Mouse (Mus musculus): ENCODE measurements around the gene Col27a1. TPM values are rescaled to one million over a fixed set of nuclear protein-coding genes. Genes with fewer than 3 reads are reported as not detected.
"Not testable (repeated sequence)": the region's sequence is repeated elsewhere in the genome, so short reads cannot be mapped to it uniquely, and the experiment has no call there.

Col27a1 gene
- polyA plus RNA-seq, 1 experiment from 2014 or later = 1.4 TPM

DNA sequence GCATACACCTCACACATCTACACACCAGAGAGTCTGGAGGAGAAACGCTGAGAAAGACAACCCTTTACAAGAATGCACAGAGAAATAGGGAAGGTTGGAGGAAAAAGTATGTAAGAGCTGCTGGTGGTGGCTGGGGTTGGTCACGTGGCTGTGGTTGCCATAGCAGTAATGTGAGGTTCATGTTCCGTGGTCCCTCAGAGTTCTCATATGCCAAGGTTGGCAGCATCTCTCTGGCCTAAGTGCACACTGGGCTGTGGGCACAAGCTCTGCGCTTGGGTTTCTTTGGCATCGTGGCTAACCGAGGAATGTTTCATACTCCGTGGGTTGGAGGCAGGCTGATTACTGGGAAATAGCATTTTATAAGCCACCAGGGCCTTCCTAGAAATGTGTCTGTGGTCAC lies 97.6 kb downstream of the Col27a1 start:
- no peak overlapping the region for H3K27ac ChIP-seq (replicated peaks; ENCODE audit: low read depth, low read length)
- H3K36me3 ChIP-seq (ENCODE audit: control insufficient read depth, insufficient read depth, low read length) = no peaks in the 10 kb centered on the region
- H3K4me1 ChIP-seq (ENCODE audit: control insufficient read depth, insufficient read depth, low read length) = no peaks in the 10 kb centered on the region
- DNase-seq (no peak), ATAC-seq (ENCODE audit: low FRiP score, low TSS enrichment) (no peak)
- H3K4me3 ChIP-seq (replicated peaks; ENCODE audit: low read depth, low read length) = no peak overlapping the region
- H3K9ac ChIP-seq (replicated peaks; ENCODE audit: low read length) = no peak overlapping the region
- H3K4me2 ChIP-seq (ENCODE audit: low read length) = no peak overlapping the region
- 91% methylated on average over 7 of the region's 7 CpGs for WGBS
- H3K9me3 ChIP-seq (ENCODE audit: control insufficient read depth, low read length) = no peaks in the 10 kb centered on the region
- no peaks in the 10 kb centered on the region for H3K27me3 ChIP-seq (ENCODE audit: control insufficient read depth, insufficient read depth, low read length)

DNA sequence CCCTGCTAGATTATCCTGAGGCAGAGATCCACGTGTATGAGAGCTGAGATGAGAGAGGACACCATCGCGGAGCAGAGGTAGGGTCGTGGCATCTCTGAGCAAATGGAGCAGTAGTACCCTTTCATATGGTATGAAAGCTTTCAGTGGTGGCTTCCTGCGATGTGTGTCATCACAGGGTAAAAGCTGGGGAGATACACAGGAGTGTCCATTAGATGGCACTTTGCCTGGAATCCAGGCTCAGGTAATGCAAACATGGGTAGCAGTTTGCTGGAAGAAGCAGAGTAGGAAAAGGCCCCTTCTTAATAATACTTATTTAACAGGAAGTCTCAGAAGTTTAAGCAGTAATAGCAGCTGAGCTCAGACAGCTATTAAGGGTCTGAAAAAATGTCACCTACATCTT lies 100.3 kb downstream of the Col27a1 start:
- Histone ChIP-seq H3K27me3 (ENCODE audit: control insufficient read depth, insufficient read depth, low read length) (no peaks in the 10 kb centered on the region), H3K9ac (replicated peaks; ENCODE audit: low read length) (no peak overlapping the region), H3K9me3 (ENCODE audit: control insufficient read depth, low read length) (no peaks in the 10 kb centered on the region), H3K4me1 (ENCODE audit: control insufficient read depth, insufficient read depth, low read length) (no peaks in the 10 kb centered on the region), H3K4me3 (replicated peaks; ENCODE audit: low read depth, low read length) (no peak overlapping the region), H3K4me2 (ENCODE audit: low read length) (no peak overlapping the region), H3K27ac (replicated peaks; ENCODE audit: low read depth, low read length) (no peak overlapping the region), H3K36me3 (ENCODE audit: control insufficient read depth, insufficient read depth, low read length) (no peaks in the 10 kb centered on the region)
- no peak for ATAC-seq (ENCODE audit: low FRiP score, low TSS enrichment)
- 73% methylated on average over 5 of the region's 5 CpGs for WGBS
- peak; percentile 18 for DNase-seq

DNA sequence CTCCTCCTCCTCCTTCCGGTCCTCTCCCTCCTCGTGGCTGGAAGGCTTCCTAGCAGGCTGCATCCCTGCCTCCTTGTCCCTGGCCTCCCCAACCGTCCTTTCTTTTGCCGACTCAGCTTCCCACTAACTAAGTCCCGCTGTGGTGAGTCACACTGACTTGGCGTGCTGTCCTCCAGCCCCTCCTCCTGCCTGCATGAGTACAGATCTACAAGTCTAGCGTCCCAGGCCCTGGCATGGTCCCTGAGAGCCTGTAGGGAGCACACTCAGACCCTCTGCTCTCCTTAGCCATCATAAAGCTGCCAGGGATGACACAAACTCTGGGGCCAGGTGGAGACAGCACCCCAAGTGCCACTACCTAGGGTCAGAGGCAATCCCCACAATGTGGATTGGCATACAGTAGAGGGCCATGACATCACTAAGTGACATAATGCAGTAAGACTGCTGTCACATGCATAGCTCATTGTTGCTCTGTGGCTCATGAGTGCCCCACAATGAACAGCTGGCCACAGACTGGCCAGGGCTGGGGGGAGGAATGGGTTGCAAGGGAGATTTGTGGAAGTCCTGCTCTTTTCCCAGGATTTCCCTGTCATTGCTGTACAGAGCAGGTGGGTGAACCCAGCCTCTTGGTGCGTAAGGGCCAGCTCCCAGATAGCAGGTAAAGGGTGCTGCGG lies 102.4 kb downstream of the Col27a1 start:
- Histone ChIP-seq H3K4me2 (ENCODE audit: low read length) (no peak overlapping the region), H3K9ac (replicated peaks; ENCODE audit: low read length) (no peak overlapping the region), H3K4me1 (ENCODE audit: control insufficient read depth, insufficient read depth, low read length) (no peaks in the 10 kb centered on the region), H3K4me3 (replicated peaks; ENCODE audit: low read depth, low read length) (no peak overlapping the region), H3K36me3 (ENCODE audit: control insufficient read depth, insufficient read depth, low read length) (no peaks in the 10 kb centered on the region), H3K9me3 (ENCODE audit: control insufficient read depth, low read length) (no peaks in the 10 kb centered on the region), H3K27me3 (ENCODE audit: control insufficient read depth, insufficient read depth, low read length) (no peaks in the 10 kb centered on the region), H3K27ac (replicated peaks; ENCODE audit: low read depth, low read length) (no peak overlapping the region)
- 76% methylated on average over 9 of the region's 9 CpGs for WGBS
- no peak for DNase-seq
- ATAC-seq (ENCODE audit: low FRiP score, low TSS enrichment) = no peak

DNA sequence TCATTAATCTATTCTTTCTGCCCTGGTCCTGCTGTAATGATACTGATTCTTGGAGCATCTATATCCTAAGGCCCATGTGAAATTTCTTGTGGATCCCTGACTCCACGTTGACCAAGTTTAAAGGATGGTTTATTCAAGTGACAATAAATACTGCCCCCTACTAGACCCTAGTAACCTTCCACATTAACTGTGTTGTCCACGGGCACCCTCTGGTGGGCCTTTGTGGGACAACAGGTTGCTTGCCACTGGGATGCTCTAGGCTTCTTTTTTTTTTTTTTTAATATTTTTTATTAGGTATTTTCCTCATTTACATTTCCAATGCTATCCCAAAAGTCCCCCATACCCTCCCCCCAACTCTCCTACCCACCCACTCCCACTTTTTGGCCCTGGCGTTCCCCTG lies 105.8 kb downstream of the Col27a1 start:
- 37% methylated on average over 3 of the region's 3 CpGs for WGBS
- H3K4me3 ChIP-seq (replicated peaks; ENCODE audit: low read depth, low read length); H3K4me2 ChIP-seq (ENCODE audit: low read length); H3K36me3 ChIP-seq (ENCODE audit: control insufficient read depth, insufficient read depth, low read length); H3K27ac ChIP-seq (replicated peaks; ENCODE audit: low read depth, low read length); H3K9me3 ChIP-seq (ENCODE audit: control insufficient read depth, low read length); H3K4me1 ChIP-seq (ENCODE audit: control insufficient read depth, insufficient read depth, low read length); ATAC-seq (ENCODE audit: low FRiP score, low TSS enrichment); H3K9ac ChIP-seq (replicated peaks; ENCODE audit: low read length); H3K27me3 ChIP-seq (ENCODE audit: control insufficient read depth, insufficient read depth, low read length): not testable (repeated sequence)
- peak; percentile 84 for DNase-seq

DNA sequence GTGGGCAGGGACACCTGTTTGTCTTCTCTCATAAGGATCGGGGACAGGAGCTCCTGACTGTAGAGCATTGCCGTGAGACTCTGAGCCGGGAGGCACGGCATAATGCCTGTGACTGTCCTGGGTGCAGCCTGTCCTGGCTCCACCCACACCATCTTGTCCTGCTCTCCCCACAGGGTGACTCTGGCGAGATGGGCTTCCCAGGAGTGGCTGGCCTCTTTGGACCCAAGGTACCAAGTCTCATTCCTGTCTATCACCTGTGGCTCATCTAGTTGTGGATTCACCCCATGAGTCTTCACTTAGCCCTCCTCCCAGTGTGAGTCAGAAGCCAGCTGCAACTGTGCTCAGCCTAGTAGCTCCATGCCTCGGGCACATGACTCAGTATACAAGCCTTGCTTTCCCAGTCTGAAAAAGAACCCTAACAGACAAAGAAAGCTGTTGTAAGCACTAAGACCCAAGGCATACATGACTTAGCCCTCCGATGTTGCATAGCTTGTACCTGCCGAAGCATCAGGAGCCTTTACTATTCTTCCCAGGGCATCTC lies 109.5 kb downstream of the Col27a1 start:
- 87% methylated on average over 8 of the region's 8 CpGs for WGBS

DNA sequence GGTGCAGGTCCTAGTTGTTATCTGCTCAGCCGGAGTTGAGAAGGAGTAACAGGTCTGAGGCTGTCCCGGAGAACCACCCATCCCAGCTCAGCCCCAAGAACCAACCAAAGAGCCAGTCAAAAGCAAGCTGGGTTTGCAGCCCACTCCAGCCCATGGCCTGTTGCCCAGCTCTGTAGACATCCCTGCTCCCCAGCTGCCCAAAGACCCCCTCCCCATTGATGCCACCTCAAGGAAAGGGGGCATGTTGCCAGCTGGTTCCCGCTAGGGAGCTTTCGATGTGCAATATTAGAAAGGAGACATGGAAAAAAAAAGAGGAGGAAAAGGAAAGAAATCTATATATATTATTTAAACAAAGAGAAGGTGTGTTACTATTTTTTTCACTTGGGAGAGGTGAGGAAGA lies 119.6 kb downstream of the Col27a1 start:
- H3K27me3 ChIP-seq (ENCODE audit: control insufficient read depth, insufficient read depth, low read length) = no peaks in the 10 kb centered on the region
- ATAC-seq (ENCODE audit: low FRiP score, low TSS enrichment) (no peak), DNase-seq (no peak)
- WGBS = 90% methylated on average over 4 of the region's 4 CpGs
- H3K27ac ChIP-seq (replicated peaks; ENCODE audit: low read depth, low read length) = no peak overlapping the region
- no peak overlapping the region for H3K4me2 ChIP-seq (ENCODE audit: low read length)
- no peaks in the 10 kb centered on the region for H3K4me1 ChIP-seq (ENCODE audit: control insufficient read depth, insufficient read depth, low read length)
- no peak overlapping the region for H3K4me3 ChIP-seq (replicated peaks; ENCODE audit: low read depth, low read length)
- H3K36me3 ChIP-seq (ENCODE audit: control insufficient read depth, insufficient read depth, low read length) = no peaks in the 10 kb centered on the region
- no peaks in the 10 kb centered on the region for H3K9me3 ChIP-seq (ENCODE audit: control insufficient read depth, low read length)
- H3K9ac ChIP-seq (replicated peaks; ENCODE audit: low read length) = no peak overlapping the region

More for the DNA sequence above, 109.5 kb downstream of the Col27a1 start:
- H3K36me3 ChIP-seq (ENCODE audit: control insufficient read depth, insufficient read depth, low read length) = no peaks in the 10 kb centered on the region
- H3K27me3 ChIP-seq (ENCODE audit: control insufficient read depth, insufficient read depth, low read length) = no peaks in the 10 kb centered on the region
- H3K4me3 ChIP-seq (replicated peaks; ENCODE audit: low read depth, low read length) = no peak overlapping the region
- ATAC-seq (ENCODE audit: low FRiP score, low TSS enrichment) (no peak), DNase-seq (no peak)
- no peaks in the 10 kb centered on the region for H3K9me3 ChIP-seq (ENCODE audit: control insufficient read depth, low read length)
- no peaks in the 10 kb centered on the region for H3K4me1 ChIP-seq (ENCODE audit: control insufficient read depth, insufficient read depth, low read length)
- H3K9ac ChIP-seq (replicated peaks; ENCODE audit: low read length) = no peak overlapping the region
- H3K4me2 ChIP-seq (ENCODE audit: low read length) = no peak overlapping the region
- H3K27ac ChIP-seq (replicated peaks; ENCODE audit: low read depth, low read length) = no peak overlapping the region

DNA sequence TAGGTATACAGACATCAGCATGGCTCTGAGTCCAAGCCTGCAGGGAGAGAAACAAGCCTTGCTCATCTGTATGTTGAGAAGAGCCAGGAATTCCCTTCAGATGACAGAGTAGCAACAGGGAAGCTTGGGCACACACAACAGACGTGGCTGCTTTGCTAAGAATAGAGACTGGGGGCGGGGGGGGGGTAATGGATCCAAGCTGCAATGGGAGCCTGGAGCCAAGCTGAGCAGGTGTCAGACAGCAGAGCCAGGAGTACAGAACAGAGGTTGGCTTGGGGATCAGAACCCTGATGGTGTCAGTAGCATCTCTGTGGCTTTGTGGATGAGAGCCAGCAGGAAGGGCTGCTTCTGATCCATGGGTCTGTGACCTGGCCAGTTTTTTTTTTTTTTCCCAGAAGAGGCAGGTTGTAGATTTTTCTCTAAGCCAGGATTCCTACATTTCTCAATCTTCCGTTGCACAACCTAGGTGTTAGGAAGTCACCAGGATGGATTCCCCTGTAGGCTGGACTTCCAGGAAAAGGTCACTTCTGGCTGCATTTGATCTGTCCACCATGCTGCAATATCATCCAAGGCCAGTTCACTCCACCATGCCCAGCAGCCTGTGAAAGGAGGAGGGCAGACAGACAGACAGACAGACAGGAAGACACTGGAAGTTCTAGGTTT lies 124.7 kb downstream of the Col27a1 start:
- Histone ChIP-seq H3K9ac (replicated peaks; ENCODE audit: low read length) (no peak overlapping the region), H3K27ac (replicated peaks; ENCODE audit: low read depth, low read length) (no peak overlapping the region), H3K4me3 (replicated peaks; ENCODE audit: low read depth, low read length) (no peak overlapping the region), H3K9me3 (ENCODE audit: control insufficient read depth, low read length) (no peaks in the 10 kb centered on the region), H3K4me2 (ENCODE audit: low read length) (no peak overlapping the region), H3K27me3 (ENCODE audit: control insufficient read depth, insufficient read depth, low read length) (no peaks in the 10 kb centered on the region), H3K4me1 (ENCODE audit: control insufficient read depth, insufficient read depth, low read length) (no peaks in the 10 kb centered on the region), H3K36me3 (ENCODE audit: control insufficient read depth, insufficient read depth, low read length) (no peaks in the 10 kb centered on the region)
- 84% methylated on average over 3 of the region's 3 CpGs for WGBS
- ATAC-seq (ENCODE audit: low FRiP score, low TSS enrichment) (no peak), DNase-seq (no peak)

DNA sequence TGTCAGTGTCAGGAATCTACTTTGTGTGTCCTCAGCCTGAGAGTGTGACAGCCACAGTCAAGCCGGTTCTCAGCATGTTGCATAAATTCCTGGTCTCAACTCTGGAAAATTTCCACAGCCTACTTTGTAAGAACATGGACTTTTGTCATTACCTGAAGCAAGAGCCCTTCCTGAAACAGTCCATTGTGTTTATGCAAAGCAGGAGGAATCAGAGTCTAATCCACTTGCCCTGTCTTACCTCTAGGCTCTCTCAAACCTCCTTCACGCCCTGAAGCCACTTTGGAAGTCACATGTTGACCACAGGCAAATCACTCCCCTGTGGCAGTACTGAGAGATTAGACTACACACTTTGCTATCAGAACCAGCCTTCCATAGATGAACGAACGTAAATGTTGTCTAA lies 128.7 kb downstream of the Col27a1 start:
- Histone ChIP-seq H3K4me2 (ENCODE audit: low read length) (no peak overlapping the region), H3K4me3 (replicated peaks; ENCODE audit: low read depth, low read length) (no peak overlapping the region), H3K27ac (replicated peaks; ENCODE audit: low read depth, low read length) (no peak overlapping the region), H3K36me3 (ENCODE audit: control insufficient read depth, insufficient read depth, low read length) (no peaks in the 10 kb centered on the region), H3K9ac (replicated peaks; ENCODE audit: low read length) (no peak overlapping the region), H3K4me1 (ENCODE audit: control insufficient read depth, insufficient read depth, low read length) (no peaks in the 10 kb centered on the region), H3K9me3 (ENCODE audit: control insufficient read depth, low read length) (no peaks in the 10 kb centered on the region), H3K27me3 (ENCODE audit: control insufficient read depth, insufficient read depth, low read length) (no peaks in the 10 kb centered on the region)
- DNase-seq (no peak), ATAC-seq (ENCODE audit: low FRiP score, low TSS enrichment) (no peak)
- WGBS = 65% methylated on average over 4 of the region's 4 CpGs

DNA sequence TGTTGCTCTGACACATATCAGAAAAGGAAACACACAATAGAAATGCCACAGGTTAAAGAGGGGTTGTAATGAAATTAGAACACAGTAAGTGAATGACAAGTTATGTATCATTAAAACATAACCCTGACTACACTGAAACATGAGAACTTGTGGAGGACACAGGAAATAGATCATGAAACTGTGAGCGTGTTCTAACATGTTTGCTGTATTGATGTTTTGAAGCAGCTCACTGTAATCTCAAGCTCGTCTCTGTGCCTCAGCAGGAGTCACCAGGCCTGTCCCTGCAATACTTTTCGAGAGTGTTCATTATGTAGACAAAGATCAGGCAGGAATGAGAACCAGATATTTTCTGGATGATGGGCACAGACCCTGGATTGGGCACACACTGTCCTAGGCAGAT lies 129.8 kb downstream of the Col27a1 start:
- Histone ChIP-seq H3K4me1 (ENCODE audit: control insufficient read depth, insufficient read depth, low read length) (no peaks in the 10 kb centered on the region), H3K4me2 (ENCODE audit: low read length) (no peak overlapping the region), H3K27me3 (ENCODE audit: control insufficient read depth, insufficient read depth, low read length) (no peaks in the 10 kb centered on the region), H3K9ac (replicated peaks; ENCODE audit: low read length) (no peak overlapping the region), H3K36me3 (ENCODE audit: control insufficient read depth, insufficient read depth, low read length) (no peaks in the 10 kb centered on the region), H3K27ac (replicated peaks; ENCODE audit: low read depth, low read length) (no peak overlapping the region), H3K9me3 (ENCODE audit: control insufficient read depth, low read length) (no peaks in the 10 kb centered on the region), H3K4me3 (replicated peaks; ENCODE audit: low read depth, low read length) (no peak overlapping the region)
- WGBS = 81% methylated on average over 3 of the region's 3 CpGs
- DNase-seq (no peak), ATAC-seq (ENCODE audit: low FRiP score, low TSS enrichment) (no peak)

All from midbrain, embryonic 14.5 days (tissue).